Mouse (Mus musculus): ENCODE results near the gene Atp8a1. TPM values are rescaled to one million over a fixed set of nuclear protein-coding genes. Genes with fewer than 3 reads are reported as not detected.

Gene Atp8a1
- total RNA-seq, 2 experiments from 2014 or later = 34.1 to 51.1 TPM

DNA sequence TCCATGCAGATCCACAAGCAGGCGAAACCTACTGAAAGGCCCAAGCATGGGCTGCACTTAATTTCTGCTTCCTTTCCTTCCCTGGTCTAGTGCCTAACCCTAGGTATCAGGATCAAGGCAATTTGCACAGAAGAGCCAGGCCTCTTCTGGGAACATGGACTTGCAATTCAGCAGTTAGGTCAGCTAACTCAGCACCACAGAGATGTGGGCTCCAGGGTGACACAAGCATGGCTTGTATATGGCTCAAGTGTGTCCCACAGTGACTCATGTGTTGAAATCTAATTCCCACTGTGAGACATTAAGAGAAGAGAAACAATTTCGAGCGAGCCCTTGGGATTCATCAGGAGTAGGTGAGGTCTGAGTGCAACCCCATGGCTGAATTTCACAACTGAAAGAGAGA is 18.9 kb downstream of the Atp8a1 start:
- no peak for ATAC-seq (ENCODE audit: poor library complexity, severe bottlenecking)

- 0 out of 2 replicates have a peak, but pooled peaks have one; percentile 22 for ATAC-seq (ENCODE audit: poor library complexity, severe bottlenecking)
These were observed 20.3 kb downstream of the Atp8a1 start for GRCm38 (mm10) chr5:67826935-67827334.

- no peak for ATAC-seq (ENCODE audit: poor library complexity, severe bottlenecking)
These were observed 21.0 kb downstream of the Atp8a1 start for GRCm38 (mm10) chr5:67826278-67826677.

GRCm38 (mm10) chr5:67824600-67824999 is 22.6 kb downstream of the Atp8a1 start:
- no peak for ATAC-seq (ENCODE audit: poor library complexity, severe bottlenecking)

GRCm38 (mm10) chr5:67823771-67824170 is 23.5 kb downstream of the Atp8a1 start:
- ATAC-seq (ENCODE audit: poor library complexity, severe bottlenecking) = peak; percentile 51

GRCm38 (mm10) chr5:67822619-67823018 is 24.6 kb downstream of the Atp8a1 start:
- no peak for ATAC-seq (ENCODE audit: poor library complexity, severe bottlenecking)

DNA sequence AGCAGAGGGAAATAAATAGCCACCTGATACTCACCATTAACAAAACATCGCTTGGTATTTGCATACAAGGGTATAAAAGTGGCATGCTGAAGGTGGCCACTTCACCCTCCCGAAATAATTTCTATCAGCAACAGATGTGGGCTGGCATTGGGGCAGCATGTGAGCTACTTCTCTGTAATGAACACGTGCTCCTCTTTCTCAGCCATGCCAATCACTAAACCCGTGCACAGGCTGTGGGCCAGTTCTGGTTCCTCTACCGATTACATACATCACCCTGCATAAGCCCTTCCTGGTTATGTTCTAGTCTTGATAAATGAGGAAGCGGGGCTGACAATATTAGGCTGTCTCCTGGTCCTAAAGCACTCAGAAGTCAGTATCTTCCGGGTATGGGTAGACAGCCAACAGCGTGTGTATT is 25.2 kb downstream of the Atp8a1 start:
- ATAC-seq (ENCODE audit: poor library complexity, severe bottlenecking) = peak; percentile 85

DNA sequence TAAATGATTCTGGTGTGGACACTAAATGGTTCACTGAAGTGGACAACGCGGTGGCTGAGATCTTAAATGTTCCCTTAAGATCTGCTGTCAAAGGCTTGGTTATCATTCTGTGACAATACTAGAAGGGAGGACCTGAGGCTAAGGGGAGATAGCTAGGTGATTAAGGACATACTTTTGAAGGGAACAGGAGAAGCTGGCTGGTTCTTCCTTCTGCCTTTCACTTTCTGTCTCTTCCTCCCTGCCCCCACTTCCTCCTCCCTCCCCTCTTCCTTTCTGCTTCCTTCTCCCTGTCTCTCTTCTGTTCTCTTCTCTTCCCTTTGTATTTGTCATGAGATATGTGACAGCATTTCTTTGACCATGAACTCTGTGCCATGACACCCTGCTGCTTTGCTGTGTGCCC is 26.0 kb downstream of the Atp8a1 start:
- ATAC-seq (ENCODE audit: poor library complexity, severe bottlenecking) = peak; percentile 23

DNA sequence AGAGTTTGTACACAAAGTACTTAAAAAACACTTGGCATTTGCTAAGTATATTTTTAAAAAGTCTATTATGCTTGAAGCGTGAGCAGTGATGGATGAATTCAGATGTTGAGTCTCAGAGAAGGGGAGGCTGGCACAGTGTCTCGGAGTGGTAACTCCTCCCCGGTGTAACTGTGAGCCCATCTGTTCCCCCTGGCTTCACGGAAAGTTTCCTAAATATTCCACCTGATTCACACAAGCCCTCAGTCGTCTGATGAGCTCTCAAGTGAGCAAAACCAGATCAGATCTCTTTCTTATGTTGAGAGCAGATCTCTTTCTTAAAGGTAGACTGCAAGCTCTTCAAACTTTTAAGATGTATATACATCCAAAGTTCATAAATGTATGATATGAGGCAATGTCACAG is 27.8 kb downstream of the Atp8a1 start:
- no peak for ATAC-seq (ENCODE audit: poor library complexity, severe bottlenecking)

GRCm38 (mm10) chr5:67815572-67816325 is 31.5 kb downstream of the Atp8a1 start:
- peak; percentile 79 for ATAC-seq (ENCODE audit: poor library complexity, severe bottlenecking)

GRCm38 (mm10) chr5:67815060-67815459 is 32.2 kb downstream of the Atp8a1 start:
- ATAC-seq (ENCODE audit: poor library complexity, severe bottlenecking) = peak; percentile 51

GRCm38 (mm10) chr5:67814437-67814965 is 32.7 kb downstream of the Atp8a1 start:
- peak; percentile 28 for ATAC-seq (ENCODE audit: poor library complexity, severe bottlenecking)

GRCm38 (mm10) chr5:67813334-67813733 is 33.9 kb downstream of the Atp8a1 start:
- ATAC-seq (ENCODE audit: poor library complexity, severe bottlenecking) = no peak

GRCm38 (mm10) chr5:67802174-67803030 is 44.8 kb downstream of the Atp8a1 start:
- peak; percentile 50 for ATAC-seq (ENCODE audit: poor library complexity, severe bottlenecking)

GRCm38 (mm10) chr5:67800801-67801200 is 46.4 kb downstream of the Atp8a1 start:
- ATAC-seq (ENCODE audit: poor library complexity, severe bottlenecking) = peak; percentile 68

DNA sequence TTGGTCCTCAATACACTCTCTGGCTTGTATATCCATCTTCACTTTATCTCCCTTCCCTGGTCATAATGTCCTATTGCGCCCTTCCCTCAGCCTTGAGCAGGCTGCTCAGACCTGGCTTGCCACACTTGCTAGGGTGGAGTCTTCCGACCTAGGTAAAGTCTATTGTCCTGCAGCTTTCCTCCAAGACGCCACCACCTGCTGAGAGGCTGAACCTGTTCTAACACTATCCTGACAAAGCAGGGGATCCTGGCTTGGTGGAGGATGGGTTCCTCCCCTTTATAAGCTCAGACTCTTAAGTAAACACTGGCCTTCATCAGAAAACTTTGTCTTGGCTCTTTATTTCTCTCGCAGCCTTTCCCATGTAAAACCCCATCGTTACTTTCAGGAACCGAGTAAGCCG is 47.4 kb downstream of the Atp8a1 start:
- ATAC-seq (ENCODE audit: poor library complexity, severe bottlenecking) = no peak

GRCm38 (mm10) chr5:67798348-67798747 is 48.9 kb downstream of the Atp8a1 start:
- no peak for ATAC-seq (ENCODE audit: poor library complexity, severe bottlenecking)

DNA sequence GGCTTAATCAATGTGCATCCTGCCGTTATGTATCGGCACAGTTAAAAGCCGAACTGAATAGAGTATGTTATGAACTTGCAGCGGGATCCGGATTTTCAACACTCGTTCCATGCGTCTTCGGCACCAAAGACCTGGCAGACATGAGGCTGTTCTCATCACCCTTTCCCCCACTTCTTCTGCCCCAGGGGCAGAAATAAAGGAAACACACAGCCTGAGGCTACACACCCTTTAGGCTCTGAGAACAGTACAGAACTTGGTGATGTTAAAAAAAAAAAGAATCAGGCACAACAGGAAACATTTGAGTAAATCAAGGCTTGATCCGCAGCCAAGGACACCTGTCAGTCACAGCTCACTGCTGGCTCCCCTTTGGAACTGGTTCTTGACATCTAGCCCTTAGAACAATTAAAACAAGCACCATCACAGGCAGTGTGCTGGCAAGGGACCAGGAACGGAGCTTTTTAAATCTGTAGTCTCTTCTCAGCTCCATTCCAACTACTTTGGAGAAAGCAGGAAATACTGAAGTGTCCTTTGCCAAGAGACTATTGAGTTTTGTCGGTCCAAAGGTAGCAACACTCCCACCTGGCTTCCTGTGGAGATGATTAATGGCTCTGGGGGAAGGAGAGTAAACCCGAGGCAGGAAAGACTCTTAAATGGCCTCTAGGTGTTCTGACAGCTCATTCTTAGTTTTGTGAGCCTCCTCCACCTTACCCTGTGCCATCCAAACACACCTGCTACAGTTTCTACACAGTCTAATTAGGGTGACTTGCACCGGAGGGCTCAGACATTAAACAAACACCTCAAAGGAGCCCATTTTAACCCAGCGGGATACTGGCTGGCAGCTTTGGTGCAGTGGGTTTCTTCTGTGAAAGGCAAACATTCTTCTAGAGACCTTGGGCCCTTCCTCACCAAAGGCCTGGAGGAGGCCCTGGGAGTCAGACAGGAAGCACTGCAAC is 50.0 kb downstream of the Atp8a1 start:
- no peak for ATAC-seq (ENCODE audit: poor library complexity, severe bottlenecking)

GRCm38 (mm10) chr5:67794129-67794800 is 53.0 kb downstream of the Atp8a1 start:
- ATAC-seq (ENCODE audit: poor library complexity, severe bottlenecking) = peak; percentile 62

DNA sequence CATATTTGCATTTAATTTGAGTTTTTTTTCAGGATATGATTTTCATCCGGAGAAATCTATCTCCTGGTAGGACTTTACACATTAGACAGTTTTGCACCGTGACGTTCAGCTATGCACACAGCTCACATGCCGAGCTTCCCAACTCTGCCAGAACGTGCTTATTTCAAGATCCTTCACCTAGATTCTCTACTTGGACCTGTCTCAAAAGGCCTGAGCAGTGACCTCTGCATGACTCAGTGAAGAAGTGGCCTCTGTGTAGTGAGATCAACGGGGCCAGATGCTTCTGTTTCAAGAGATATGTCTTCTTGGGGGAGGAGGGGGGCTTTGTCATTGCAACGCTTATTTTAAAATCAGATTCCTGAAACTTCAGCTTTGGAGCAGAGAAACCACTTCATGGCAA is 64.5 kb downstream of the Atp8a1 start:
- no peak for ATAC-seq (ENCODE audit: poor library complexity, severe bottlenecking)
